Mouse (Mus musculus): ENCODE measurements around the gene Plpp3.

DNA sequence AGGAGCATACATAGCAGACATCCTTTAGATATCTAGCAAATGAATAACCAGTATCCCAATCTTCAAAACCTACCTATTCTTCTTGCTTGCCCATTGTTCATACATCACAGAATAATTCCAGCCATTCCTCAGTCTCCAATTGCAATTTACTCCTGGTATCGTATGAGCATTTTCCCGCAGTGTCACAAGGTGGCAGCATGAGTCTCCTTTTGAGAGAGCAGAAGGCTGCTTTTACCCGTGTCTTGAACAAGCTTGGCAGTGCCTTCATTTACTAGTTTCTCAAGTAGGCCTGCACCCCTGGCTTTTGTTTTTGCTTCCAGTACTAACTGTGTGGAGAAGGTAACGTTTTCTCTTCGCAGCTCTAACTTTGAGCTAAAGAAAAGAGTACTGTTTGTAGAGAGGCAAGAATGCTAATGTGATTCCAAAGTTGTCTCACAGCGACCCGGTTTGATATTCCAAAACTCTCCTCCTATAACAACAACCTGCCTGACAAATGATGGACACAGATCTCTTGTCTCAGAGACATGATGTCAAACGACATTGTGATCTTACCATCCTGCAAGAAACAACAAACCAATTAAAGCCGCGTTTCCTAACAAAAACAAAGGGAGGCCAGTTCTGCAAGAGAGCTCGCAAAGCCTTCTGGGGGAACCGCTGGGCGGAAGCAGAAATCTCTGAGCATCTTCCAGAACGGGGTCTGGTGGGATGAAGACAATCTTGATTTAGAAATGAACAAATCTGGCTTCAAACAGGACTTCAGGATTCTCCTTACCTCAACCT lies 5.0 kb upstream of the Plpp3 start:
- TF ChIP-seq POLR2A (IDR thresholded peaks at IDR 0.05; ENCODE audit: extremely low read depth, insufficient read depth, low read length) (no peak), CTCF (IDR thresholded peaks at IDR 0.05; ENCODE audit: extremely low read depth, insufficient read depth, low read length) (peak; percentile 99)
